Mouse (Mus musculus) forebrain, embryonic 16.5 days (tissue): ENCODE measurements around the gene Brix1. TPM values are rescaled to one million over a fixed set of nuclear protein-coding genes. Genes with fewer than 3 reads are reported as not detected.
"Not testable (repeated sequence)": the region's sequence is repeated elsewhere in the genome, so short reads cannot be mapped to it uniquely, and the experiment has no call there.

Experiments
- ATAC-seq: fragments of 200-750 bp; cut with Nextera tagmentation; 2 replicates; pipeline ENCODE4 v1.8.0; 2017; ENCODE audit warnings: mild to moderate bottlenecking, moderate library complexity
- H3K27ac ChIP-seq: fragments of 300-500 bp; sonication (generic); 2 replicates; pipeline ENCODE4 v1.5.1; 2014; ENCODE audit warnings: low read length, control low read depth
- H3K27me3 ChIP-seq: fragments of 300-500 bp; sonication (generic); replicated peaks from 2 replicates; pipeline ENCODE4 v1.6.1; 2014; ENCODE audit warnings: low read length; ENCODE audit not compliant: control insufficient read depth, insufficient read depth
- H3K36me3 ChIP-seq: fragments of 300-500 bp; sonication (generic); 2 replicates; pipeline ENCODE4 v1.6.1; 2014; ENCODE audit not compliant: control insufficient read depth, insufficient read depth
- H3K4me1 ChIP-seq: fragments of 300-500 bp; sonication (generic); replicated peaks from 2 replicates; pipeline ENCODE4 v1.6.1; 2014; ENCODE audit warnings: low read length; ENCODE audit not compliant: control insufficient read depth, insufficient read depth
- H3K4me2 ChIP-seq: fragments of 300-500 bp; sonication (generic); 2 replicates; pipeline ENCODE4 v1.6.1; 2014; ENCODE audit warnings: mild to moderate bottlenecking, low read length, control low read depth
- H3K4me3 ChIP-seq: fragments of 300-500 bp; sonication (generic); replicated peaks from 2 replicates; pipeline ENCODE4 v1.5.1; 2014; ENCODE audit warnings: mild to moderate bottlenecking, low read length, control low read depth
- H3K9ac ChIP-seq: fragments of 300-500 bp; sonication (generic); replicated peaks from 2 replicates; pipeline ENCODE4 v1.6.1; 2014; ENCODE audit warnings: low read depth, low read length, control low read depth
- H3K9me3 ChIP-seq: fragments of 300-500 bp; sonication (generic); 2 replicates; pipeline ENCODE4 v1.6.1; 2016; ENCODE audit warnings: low read length; ENCODE audit not compliant: control insufficient read depth
- WGBS: fragments of 180-500 bp; shearing (Covaris S2); extraction: QIAGEN DNeasy Blood & Tissue Kit; methylation state at CpG from one replicate; pipeline ENCODE4 v1.1.7; 2014; 5-methylcytosine and 5-hydroxymethylcytosine counted together
- polyA plus RNA-seq: library from polyadenylated mRNA; unstranded; fragments of >200 nt; fragmentation: Nextera tagmentation; extraction: Ambion mirVana; gene quantifications from 2 replicates; pipeline ENCODE4 v1.2.1, GENCODE M21; 2015

Gene Brix1
- polyA plus RNA-seq, 1 experiment from 2014 or later, result 67.6 TPM

DNA sequence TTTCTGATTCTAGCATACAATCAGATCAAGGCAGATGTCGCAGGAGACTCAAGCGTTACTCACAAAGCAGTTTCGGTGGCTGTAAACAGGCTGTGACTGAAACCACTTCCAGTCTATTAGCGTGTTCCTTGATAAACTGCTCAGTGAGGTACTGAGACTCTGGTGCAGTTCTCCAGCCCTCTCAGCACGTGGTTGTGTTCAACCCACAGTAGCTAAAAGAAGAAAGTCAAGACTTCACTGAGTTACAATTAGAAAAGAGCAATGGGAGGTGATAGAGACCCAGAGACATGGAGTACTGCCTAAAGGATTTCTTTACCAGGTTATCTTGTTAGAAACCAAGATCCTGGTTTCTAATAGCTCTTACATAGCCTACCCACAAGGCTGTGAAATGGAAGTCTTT is 13.8 kb upstream of the Brix1 start:
- Histone ChIP-seq H3K27me3 (no peaks in the 10 kb centered on the region), H3K27ac (no peak overlapping the region), H3K4me1 (no peaks in the 10 kb centered on the region), H3K36me3 (no peaks in the 10 kb centered on the region), H3K9me3 (no peaks in the 10 kb centered on the region), H3K9ac (no peak overlapping the region), H3K4me3 (no peak overlapping the region), H3K4me2 (no peak overlapping the region)
- no peak for ATAC-seq
- WGBS, result 81% methylated on average over 5 of the region's 5 CpGs

DNA sequence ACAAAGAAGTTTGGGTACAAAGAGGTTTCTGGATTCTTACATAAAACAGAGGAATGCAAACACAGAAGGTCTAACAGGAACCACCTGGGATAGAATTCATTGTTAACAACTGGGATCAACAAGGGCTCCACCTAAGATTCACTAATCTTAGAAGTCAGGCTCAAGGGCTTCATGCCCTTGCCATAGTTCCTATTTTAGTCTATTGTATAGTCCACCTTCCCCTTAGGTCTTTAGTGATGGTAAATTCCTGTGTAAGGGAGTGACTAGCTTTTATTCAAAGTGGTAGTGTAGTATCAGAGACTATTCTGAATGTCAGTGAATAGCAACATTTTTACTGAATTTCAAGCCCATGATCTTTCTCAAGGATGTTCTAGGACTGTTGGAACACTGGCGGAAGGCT is 10.9 kb upstream of the Brix1 start:
- not testable (repeated sequence) for H3K4me1 ChIP-seq, H3K9ac ChIP-seq, ATAC-seq, H3K36me3 ChIP-seq, H3K4me3 ChIP-seq, H3K9me3 ChIP-seq, H3K27me3 ChIP-seq, H3K27ac ChIP-seq, H3K4me2 ChIP-seq
- WGBS, result 95% methylated on average over 1 of the region's 1 CpGs

GRCm38 (mm10) chr15:10495944-10496343 is 10.2 kb upstream of the Brix1 start:
- ATAC-seq, result no peak
- no peak overlapping the region for H3K9ac ChIP-seq
- WGBS, result 95% methylated on average over 11 of the region's 11 CpGs

DNA sequence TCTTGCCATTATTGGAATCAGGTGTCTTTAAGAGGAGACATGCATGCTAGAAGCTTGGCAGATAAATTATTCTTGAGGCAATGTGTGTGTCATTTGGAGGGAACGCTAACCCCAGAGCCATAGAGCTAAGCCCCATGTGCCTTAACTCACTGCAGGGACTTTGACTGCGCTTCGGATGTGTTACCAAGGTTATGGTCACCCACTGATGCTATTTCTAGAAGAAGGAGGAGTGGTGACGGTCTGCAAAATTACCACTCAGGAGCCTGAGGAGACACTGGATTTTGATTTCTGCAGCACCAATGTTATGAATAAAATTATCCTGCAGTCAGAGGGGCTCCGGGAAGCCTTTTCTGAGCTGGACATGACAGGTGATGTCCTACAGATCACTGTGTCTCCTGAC is 4.4 kb upstream of the Brix1 start:
- Histone ChIP-seq H3K4me1 (peaks cover 8% of the 10 kb centered on the region), H3K36me3 (peaks cover 2% of the 10 kb centered on the region; the same call in 1 of the 2 replicates), H3K4me3 (no peak overlapping the region), H3K4me2 (no peak overlapping the region), H3K9ac (no peak overlapping the region), H3K27ac (no peak overlapping the region), H3K27me3 (no peaks in the 10 kb centered on the region), H3K9me3 (no peaks in the 10 kb centered on the region)
- 93% methylated on average over 5 of the region's 5 CpGs for WGBS
- no peak for ATAC-seq

More at GRCm38 (mm10) chr15:10495944-10496343, 10.2 kb upstream of the Brix1 start:
- Histone ChIP-seq H3K4me1 (no peaks in the 10 kb centered on the region), H3K4me3 (no peak overlapping the region), H3K27ac (no peak overlapping the region), H3K9me3 (no peaks in the 10 kb centered on the region), H3K4me2 (no peak overlapping the region), H3K36me3 (no peaks in the 10 kb centered on the region), H3K27me3 (no peaks in the 10 kb centered on the region)

DNA sequence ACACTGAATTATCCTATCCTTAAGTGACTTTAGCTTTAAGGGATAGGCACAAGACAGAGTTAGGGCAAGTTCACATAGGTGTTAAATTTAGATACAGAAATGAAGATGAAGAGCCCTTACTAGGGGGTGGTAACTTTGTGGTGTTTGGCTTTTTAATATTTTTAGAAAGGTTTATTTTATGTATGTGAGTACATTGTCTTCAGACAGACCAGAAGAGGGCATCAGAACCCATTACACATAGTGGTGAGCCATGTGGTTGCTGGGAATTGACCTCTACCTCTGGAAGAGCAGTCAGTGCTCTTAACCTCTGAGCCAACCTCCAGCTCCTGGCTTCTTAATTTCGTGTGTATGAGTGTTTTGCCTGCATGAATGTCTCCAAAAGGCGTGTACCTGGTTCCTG is 1.5 kb upstream of the Brix1 start:
- Histone ChIP-seq H3K9ac (no peak overlapping the region), H3K27ac (no peak overlapping the region), H3K4me2 (peak overlapping the region; percentile 87), H3K9me3 (no peaks in the 10 kb centered on the region), H3K36me3 (peaks cover 4% of the 10 kb centered on the region; the same call in 1 of the 2 replicates), H3K27me3 (no peaks in the 10 kb centered on the region), H3K4me3 (no peak overlapping the region; the same call in 1 of the 2 replicates), H3K4me1 (peaks cover 17% of the 10 kb centered on the region)
- no peak for ATAC-seq
- WGBS, result 63% methylated on average over 2 of the region's 2 CpGs

DNA sequence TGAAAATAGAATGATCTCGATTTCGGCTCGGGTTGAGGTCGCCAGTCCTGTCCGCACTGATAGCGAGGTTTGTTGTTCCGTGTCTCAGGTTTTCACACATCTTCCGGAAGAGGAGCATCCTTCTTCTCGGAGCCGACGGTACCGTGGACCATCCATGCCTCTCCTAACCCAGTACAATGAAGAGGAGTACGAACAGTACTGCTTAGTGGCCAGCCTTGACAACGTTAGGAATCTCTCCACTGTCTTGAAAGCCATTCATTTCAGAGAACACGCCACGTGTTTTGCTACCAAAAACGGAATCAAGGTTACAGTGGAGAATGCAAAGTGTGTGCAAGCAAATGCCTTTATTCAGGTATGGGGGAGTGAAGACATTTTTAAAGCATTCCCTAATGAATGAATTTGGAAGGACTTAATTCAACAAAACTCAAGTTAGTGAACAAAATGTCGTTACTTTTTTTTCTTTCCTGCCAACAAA is 655 bp upstream of the Brix1 start:
- H3K4me1 ChIP-seq, result peaks cover 17% of the 10 kb centered on the region
- peak overlapping the region; percentile 87 for H3K4me2 ChIP-seq
- peak overlapping the region; percentile 84 for H3K9ac ChIP-seq
- peak overlapping the region; percentile 81 for H3K27ac ChIP-seq
- peak; percentile 51 for ATAC-seq
- H3K27me3 ChIP-seq, result no peaks in the 10 kb centered on the region
- H3K9me3 ChIP-seq, result no peaks in the 10 kb centered on the region
- under 1% methylated on average over 18 of the region's 18 CpGs for WGBS
- peak overlapping the region; percentile 69 for H3K4me3 ChIP-seq
- H3K36me3 ChIP-seq, result peaks cover 7% of the 10 kb centered on the region; the same call in 1 of the 2 replicates

GRCm38 (mm10) chr15:10470941-10471340 is 14.8 kb downstream of the Brix1 start:
- ATAC-seq, result peak; percentile 16
- WGBS, result 9% methylated on average over 3 of the region's 3 CpGs
- H3K9me3 ChIP-seq, result no peaks in the 10 kb centered on the region
- H3K4me2 ChIP-seq, result peak overlapping the region; percentile 65
- no peak overlapping the region for H3K27ac ChIP-seq
- H3K27me3 ChIP-seq, result no peaks in the 10 kb centered on the region
- H3K9ac ChIP-seq, result peak overlapping the region; percentile 92
- H3K4me1 ChIP-seq, result peaks cover 14% of the 10 kb centered on the region
- H3K36me3 ChIP-seq, result peaks cover 4% of the 10 kb centered on the region
- H3K4me3 ChIP-seq, result peak overlapping the region; percentile 86

GRCm38 (mm10) chr15:10470151-10470831 is 15.5 kb downstream of the Brix1 start, which contains the start of gene Dnajc21:
Dnajc21 (minus strand) TSS chr15:10470516.
- H3K36me3 ChIP-seq, result no peaks in the 10 kb centered on the region; the same call in 1 of the 2 replicates
- peak within 1 kb of the TSS; percentile 86 for H3K4me3 ChIP-seq
- WGBS, result under 1% methylated on average over 66 of the region's 87 CpGs
- peak within 1 kb of the TSS; percentile 82 for H3K27ac ChIP-seq
- H3K9me3 ChIP-seq, result no peaks in the 10 kb centered on the region
- peak within 1 kb of the TSS; percentile 92 for H3K9ac ChIP-seq
- H3K27me3 ChIP-seq, result no peaks in the 10 kb centered on the region
- ATAC-seq, result peak; percentile 96
- peak within 1 kb of the TSS; percentile 87 for H3K4me2 ChIP-seq
- H3K4me1 ChIP-seq, result peaks cover 14% of the 10 kb centered on the region

DNA sequence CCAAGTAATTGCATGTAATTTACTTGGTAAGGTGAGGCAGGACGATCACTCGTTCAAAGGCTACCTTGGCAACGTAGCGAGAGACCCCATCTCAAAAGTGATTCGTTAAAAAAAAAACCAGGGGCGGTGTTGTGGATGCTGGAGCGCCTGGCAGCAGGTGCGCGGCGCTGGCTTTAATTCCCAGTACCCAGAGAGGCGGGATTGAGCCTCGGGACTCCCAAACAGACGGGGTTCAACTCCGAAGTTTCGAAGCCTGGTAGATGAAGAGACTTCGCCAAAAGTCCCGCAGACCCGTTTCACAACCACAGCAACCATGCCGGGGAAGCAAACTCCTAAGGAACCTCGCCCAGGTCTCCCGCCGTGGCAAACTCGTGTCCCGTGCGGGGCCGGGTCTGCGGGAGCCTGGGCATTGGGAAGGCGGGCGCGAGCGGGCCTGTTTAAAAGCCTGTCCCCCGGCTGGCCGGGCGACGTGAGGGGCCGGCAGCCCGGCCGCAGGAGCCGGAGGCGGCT is 16.1 kb downstream of the Brix1 start:
- H3K9ac ChIP-seq, result peak overlapping the region; percentile 92
- H3K4me2 ChIP-seq, result peak overlapping the region; percentile 87
- no peaks in the 10 kb centered on the region for H3K36me3 ChIP-seq
- peak overlapping the region; percentile 86 for H3K4me3 ChIP-seq
- H3K27ac ChIP-seq, result peak overlapping the region; percentile 82
- under 1% methylated on average over 40 of the region's 40 CpGs for WGBS
- H3K9me3 ChIP-seq, result no peaks in the 10 kb centered on the region
- no peaks in the 10 kb centered on the region for H3K27me3 ChIP-seq
- H3K4me1 ChIP-seq, result peaks cover 14% of the 10 kb centered on the region
- ATAC-seq, result peak; percentile 31
